Mouse (Mus musculus): ENCODE results near the gene Nr3c2.

GRCm38 (mm10) chr8:77045711-77046110 is 146.5 kb downstream of the Nr3c2 start:
- TF ChIP-seq GATA1 (IDR thresholded peaks at IDR 0.05; ENCODE audit: low read length): no peak
- no peak for TF ChIP-seq TAL1 (IDR thresholded peaks at IDR 0.05; ENCODE audit: low read length)

Measured in erythroblast, embryonic 14.5 days (primary cell).